8 mouse cellular contexts compared by ENCODE assay signal in genomic region chr2:93071656-93072055, GRCm38 (mm10). TPM values are rescaled to one million over a fixed set of nuclear protein-coding genes. Genes with fewer than 3 reads are reported as not detected.
DNase-seq lines count a peak whose midpoint lies in the region; ATAC-seq and TF ChIP-seq lines count a peak whose summit lies in the region.

No protein-coding gene starts in this region.

- no peak for TF ChIP-seq CTCF in cerebellum, adult 2 months (IDR thresholded peaks at IDR 0.05; ENCODE audit: borderline replicate concordance, insufficient read depth, low read depth, low read length)
- peak; percentile 22; the same call in 1 of the 2 replicates for TF ChIP-seq CTCF in kidney, postnatal 0 days (IDR thresholded peaks at IDR 0.05; ENCODE audit: low read depth)

- ATAC-seq in kidney, postnatal 0 days (replicated peaks; ENCODE audit: low FRiP score, low read depth), result no peak; the same call in 1 of the 2 replicates
- peak; percentile 81 for ATAC-seq in megakaryocyte progenitor cell, adult 5-6 weeks (replicated peaks; ENCODE audit: poor library complexity)
- peak; percentile 33; the same call in 1 of the 2 replicates for ATAC-seq in stomach, embryonic 16.5 days (ENCODE audit: insufficient read depth, low FRiP score)

- no peaks in the 10 kb centered on the region for H3K4me1 ChIP-seq in cerebellum, adult 2 months (ENCODE audit: control insufficient read depth, insufficient read depth, low read length)
- no peaks in the 10 kb centered on the region for H3K4me1 ChIP-seq in kidney, postnatal 0 days (replicated peaks; ENCODE audit: insufficient read depth, low read length)
- no peaks in the 10 kb centered on the region for H3K4me1 ChIP-seq in stomach, embryonic 16.5 days (ENCODE audit: control insufficient read depth, insufficient read depth, low read length)

- no peak overlapping the region for H3K4me2 ChIP-seq in kidney, postnatal 0 days (ENCODE audit: low read length)
- no peak overlapping the region for H3K4me2 ChIP-seq in stomach, embryonic 16.5 days (ENCODE audit: low read depth, low read length)

- no peak for TF ChIP-seq POLR2A in cerebellum, adult 2 months (IDR thresholded peaks at IDR 0.05; ENCODE audit: borderline replicate concordance, insufficient read depth, low read length)

- H3K4me3 ChIP-seq in cerebellum, adult 2 months (replicated peaks; ENCODE audit: insufficient read depth, low read depth, low read length), result no peak overlapping the region
- no peak overlapping the region for H3K4me3 ChIP-seq in kidney, postnatal 0 days (replicated peaks; ENCODE audit: low read depth, low read length)
- no peak overlapping the region for H3K4me3 ChIP-seq in stomach, embryonic 16.5 days (replicated peaks; ENCODE audit: low read length)

- no peaks in the 10 kb centered on the region for H3K36me3 ChIP-seq in kidney, postnatal 0 days (ENCODE audit: insufficient read depth, low read length)
- no peaks in the 10 kb centered on the region for H3K36me3 ChIP-seq in stomach, embryonic 16.5 days (ENCODE audit: control insufficient read depth, insufficient read depth, low read length)

- DNase-seq in cerebellum, adult 2 months, result peak; percentile 26 to 33
- DNase-seq in cerebellum, adult 9-11 months, result no peak
- DNase-seq in 3T3-L1 (ENCODE audit: low read depth, low spot score), result peak; percentile 78
- DNase-seq in adrenal gland, postnatal 25 days, result peak; percentile 85
- peak; percentile 58 to 63 for DNase-seq in gastrocnemius, postnatal 36 days
- peak; percentile 90 for DNase-seq in kidney, postnatal 0 days (ENCODE audit: low spot score)

- no peak overlapping the region for H3K27ac ChIP-seq in cerebellum, adult 2 months (ENCODE audit: insufficient read depth, low read length)
- H3K27ac ChIP-seq in kidney, postnatal 0 days, result no peak overlapping the region
- no peak overlapping the region for H3K27ac ChIP-seq in stomach, embryonic 16.5 days (ENCODE audit: low read length)

- no peaks in the 10 kb centered on the region for H3K9me3 ChIP-seq in kidney, postnatal 0 days (replicated peaks; ENCODE audit: low read length)
- H3K9me3 ChIP-seq in stomach, embryonic 16.5 days (replicated peaks; ENCODE audit: control insufficient read depth, low read length), result no peaks in the 10 kb centered on the region

- no peak overlapping the region for H3K9ac ChIP-seq in kidney, postnatal 0 days (ENCODE audit: low read depth, low read length)
- no peak overlapping the region for H3K9ac ChIP-seq in stomach, embryonic 16.5 days (ENCODE audit: low read length)

- intact Hi-C loops in gastrocnemius, postnatal 36 days (cut with DNase I), result loop anchor here (2.0 to 10.0 kb wide), 2 partner anchors 127 to 343 kb away; no protein-coding TSS in a partner anchor

- no peaks in the 10 kb centered on the region for H3K27me3 ChIP-seq in cerebellum, adult 2 months (ENCODE audit: control insufficient read depth, insufficient read depth, low read length)
- H3K27me3 ChIP-seq in kidney, postnatal 0 days (ENCODE audit: insufficient read depth, low read length), result no peaks in the 10 kb centered on the region
- no peaks in the 10 kb centered on the region for H3K27me3 ChIP-seq in stomach, embryonic 16.5 days (ENCODE audit: control insufficient read depth, insufficient read depth, low read length)

- WGBS in cerebellum, adult 2 months, result 31% methylated on average over 12 of the region's 12 CpGs
- 3% methylated on average over 12 of the region's 12 CpGs for WGBS in kidney, postnatal 0 days
- WGBS in stomach, embryonic 16.5 days, result 4% methylated on average over 12 of the region's 12 CpGs

RNA-seq across cellular contexts. Expression of gene Prdm11, which starts 25.7 kb away (rescaled TPM):
- polyA plus RNA-seq in cerebellum, adult 2 months (2012; rRNA removed), result 10.3 and 11.3 TPM in 2 replicates
- total RNA-seq in adrenal gland, postnatal 25 days (2021), result 63.1 and 63.6 TPM in 2 replicates
- total RNA-seq in gastrocnemius, postnatal 36 days (2021), result 1 to 10 TPM in 1 of 2 experiments, under 1 TPM in 1; 0.57 to 1.1 TPM
- polyA plus RNA-seq in kidney, postnatal 0 days (2015; fragmentation: Nextera tagmentation; extraction: Ambion mirVana), result 3.7 and 4.9 TPM in 2 replicates
- 3.5 and 5.1 TPM in 2 replicates for total RNA-seq in megakaryocyte progenitor cell, adult 5-6 weeks (2015)
- total RNA-seq in megakaryocyte progenitor cell, adult 5-6 weeks (2017), result 4.6 and 5.6 TPM in 2 replicates
- 9.3 and 9.9 TPM in 2 replicates for polyA plus RNA-seq in stomach, embryonic 16.5 days (2015; fragmentation: Nextera tagmentation; extraction: Ambion mirVana)
